Mouse (Mus musculus) liver, embryonic 14.5 days (tissue): ENCODE results near the gene Nkx2-3. TPM values are rescaled to one million over a fixed set of nuclear protein-coding genes. Genes with fewer than 3 reads are reported as not detected.

Experiments
- ATAC-seq: fragments of 200-750 bp; cut with Nextera tagmentation; 2 replicates; pipeline ENCODE4 v1.8.0; 2017; ENCODE audit warnings: moderate number of reproducible peaks, mild to moderate bottlenecking, moderate library complexity; ENCODE audit not compliant: insufficient read depth
- DNase-seq, 3 experiments: peaks; one replicate each; pipeline ENCODE4 v3.0.0-alpha.2; 2012 to 2013; ENCODE audit warnings: low read depth in 3 of 3, low spot score in 3 of 3
- H3K27ac ChIP-seq: fragments of 300-500 bp; sonication (generic); 2 replicates; pipeline ENCODE4 v1.5.1; 2014; ENCODE audit warnings: moderate library complexity, mild to moderate bottlenecking, control low read depth, inconsistent platforms
- H3K27me3 ChIP-seq: fragments of 300-500 bp; sonication (generic); 2 replicates; pipeline ENCODE4 v1.6.1; 2014; ENCODE audit warnings: mild to moderate bottlenecking, low read length, moderate library complexity; ENCODE audit not compliant: control insufficient read depth, insufficient read depth
- H3K36me3 ChIP-seq: fragments of 300-500 bp; sonication (generic); replicated peaks from 2 replicates; pipeline ENCODE4 v1.6.1; 2014; ENCODE audit warnings: low read depth; ENCODE audit not compliant: control insufficient read depth, insufficient read depth
- H3K4me1 ChIP-seq, 2 experiments: fragments of 200-500 bp in 1 of 2; fragments of 300-500 bp in 1 of 2; sonication (generic) in 1 of 2; replicated peaks; 2 replicates each; pipeline ENCODE4 v1.6.1; 2012 to 2014; ENCODE audit warnings: antibody characterized with exemption in 1 of 2, inconsistent platforms in 1 of 2, low read length in 1 of 2; ENCODE audit not compliant: control insufficient read depth in 2 of 2, insufficient read depth in 2 of 2
- H3K4me2 ChIP-seq: fragments of 300-500 bp; sonication (generic); 2 replicates; pipeline ENCODE4 v1.6.1; 2014; ENCODE audit warnings: low read depth, mild to moderate bottlenecking, control low read depth, moderate library complexity
- H3K4me3 ChIP-seq, 2 experiments: fragments of 200-500 bp in 1 of 2; fragments of 300-500 bp in 1 of 2; sonication (generic) in 1 of 2; 2 replicates each; pipeline ENCODE4 v1.5.1; 2012 to 2014; ENCODE audit warnings: low read depth in 2 of 2, low read length in 2 of 2, mild to moderate bottlenecking in 2 of 2, control low read depth in 1 of 2, inconsistent platforms in 1 of 2, moderate library complexity in 1 of 2; ENCODE audit not compliant: insufficient read depth in 1 of 2
- H3K9ac ChIP-seq: fragments of 300-500 bp; sonication (generic); replicated peaks from 2 replicates; pipeline ENCODE4 v1.6.1; 2014; ENCODE audit warnings: mild to moderate bottlenecking, control low read depth, moderate library complexity
- H3K9me3 ChIP-seq: fragments of 300-500 bp; sonication (generic); 2 replicates; pipeline ENCODE4 v1.6.1; 2016; ENCODE audit warnings: low read length, mixed read lengths; ENCODE audit not compliant: control insufficient read depth
- CTCF ChIP-seq: IDR thresholded peaks from 2 replicates; pipeline ENCODE4 v1.5.1; 2016; ENCODE audit warnings: antibody characterized with exemption, low read depth, control low read depth
- EP300 ChIP-seq: IDR thresholded peaks from 2 replicates; pipeline ENCODE4 v1.6.1; 2016; ENCODE audit warnings: antibody characterized with exemption, low read depth
- WGBS: fragments of 180-500 bp; shearing (Covaris S2); extraction: QIAGEN DNeasy Blood & Tissue Kit; methylation state at CpG from one replicate; pipeline ENCODE4 v1.1.7; 2014; ENCODE audit not compliant: insufficient replicate concordance; 5-methylcytosine and 5-hydroxymethylcytosine counted together
- polyA plus RNA-seq, 2 experiments: library from polyadenylated mRNA; depleted of rRNA in 1 of 2; stranded (reverse) in 1 of 2; unstranded in 1 of 2; fragments of >200 nt; fragmentation: Nextera tagmentation in 1 of 2; extraction: Ambion mirVana in 1 of 2; gene quantifications; 2 replicates each; pipeline versions ENCODE4 v1.2.1 to v1.2.3; 2012 to 2014

The Nkx2-3 gene
- polyA plus RNA-seq, 2 experiments, result 0.06 to 0.07 TPM

GRCm38 (mm10) chr19:43623913-43624312 lies 11.8 kb downstream of the Nkx2-3 start:
- no peaks in the 10 kb centered on the region for H3K36me3 ChIP-seq
- no peak for ATAC-seq
- no peak for DNase-seq

GRCm38 (mm10) chr19:43626160-43626559 lies 14.0 kb downstream of the Nkx2-3 start:
- H3K4me3 ChIP-seq, result no peak overlapping the region
- no peaks in the 10 kb centered on the region for H3K9me3 ChIP-seq
- 38% methylated on average over 3 of the region's 3 CpGs for WGBS
- no peak for TF ChIP-seq EP300
- TF ChIP-seq CTCF, result no peak
- no peaks in the 10 kb centered on the region for H3K4me1 ChIP-seq
- H3K36me3 ChIP-seq, result no peaks in the 10 kb centered on the region
- DNase-seq (no peak), ATAC-seq (no peak)
- H3K27ac ChIP-seq, result no peak overlapping the region
- no peak overlapping the region for H3K4me2 ChIP-seq
- H3K27me3 ChIP-seq, result peaks cover 12% of the 10 kb centered on the region
- H3K9ac ChIP-seq, result no peak overlapping the region

More at GRCm38 (mm10) chr19:43623913-43624312, 11.8 kb downstream of the Nkx2-3 start:
- Histone ChIP-seq H3K27me3 (peaks cover 33% of the 10 kb centered on the region), H3K4me1 (no peaks in the 10 kb centered on the region), H3K4me2 (no peak overlapping the region), H3K9me3 (no peaks in the 10 kb centered on the region), H3K4me3 (no peak overlapping the region), H3K9ac (no peak overlapping the region), H3K27ac (no peak overlapping the region)
- TF ChIP-seq CTCF (peak; percentile 83), EP300 (no peak)
- 28% methylated on average over 4 of the region's 4 CpGs for WGBS

- DNase-seq (no peak), ATAC-seq (no peak)
- 73% methylated on average over 3 of the region's 3 CpGs for WGBS
Observed at GRCm38 (mm10) chr19:43627345-43627744, 15.2 kb downstream of the Nkx2-3 start.

GRCm38 (mm10) chr19:43629088-43629487 lies 17.0 kb downstream of the Nkx2-3 start:
- H3K27ac ChIP-seq, result no peak overlapping the region
- no peaks in the 10 kb centered on the region for H3K36me3 ChIP-seq
- H3K4me1 ChIP-seq, result no peaks in the 10 kb centered on the region
- ATAC-seq (no peak), DNase-seq (no peak)
- H3K4me2 ChIP-seq, result no peak overlapping the region
- H3K27me3 ChIP-seq, result no peaks in the 10 kb centered on the region; the same call in 1 of the 2 replicates
- H3K9me3 ChIP-seq, result no peaks in the 10 kb centered on the region
- H3K9ac ChIP-seq, result no peak overlapping the region
- 52% methylated on average over 4 of the region's 4 CpGs for WGBS
- H3K4me3 ChIP-seq, result no peak overlapping the region
- TF ChIP-seq EP300 (no peak), CTCF (no peak)

More at GRCm38 (mm10) chr19:43627345-43627744, 15.2 kb downstream of the Nkx2-3 start:
- Histone ChIP-seq H3K4me1 (no peaks in the 10 kb centered on the region), H3K27ac (no peak overlapping the region), H3K4me2 (no peak overlapping the region), H3K9me3 (no peaks in the 10 kb centered on the region), H3K9ac (no peak overlapping the region), H3K4me3 (no peak overlapping the region), H3K27me3 (peaks cover 7% of the 10 kb centered on the region), H3K36me3 (no peaks in the 10 kb centered on the region)
- TF ChIP-seq CTCF (peak; percentile 55), EP300 (no peak)

- Histone ChIP-seq H3K4me2 (no peak overlapping the region), H3K9me3 (no peaks in the 10 kb centered on the region), H3K36me3 (no peaks in the 10 kb centered on the region), H3K9ac (no peak overlapping the region), H3K27ac (no peak overlapping the region), H3K4me3 (no peak overlapping the region), H3K27me3 (no peaks in the 10 kb centered on the region), H3K4me1 (no peaks in the 10 kb centered on the region)
- TF ChIP-seq EP300, result no peak
- TF ChIP-seq CTCF, result peak; percentile 93
- 19% methylated on average over 12 of the region's 12 CpGs for WGBS
- DNase-seq (peak; percentile 62 to 73 (median 65)), ATAC-seq (no peak)
Observed at GRCm38 (mm10) chr19:43630466-43631251, 18.5 kb downstream of the Nkx2-3 start.
